Mouse (Mus musculus): ENCODE results near the gene Clec1b. TPM values are rescaled to one million over a fixed set of nuclear protein-coding genes. Genes with fewer than 3 reads are reported as not detected.

Gene Clec1b
- total RNA-seq (2021) = under 1 TPM in 1 of 2 experiments, not detected in 1; 0.59 TPM

GRCm38 (mm10) chr6:129396997-129397396 is at the start of gene Clec1b:
TSS of gene Clec1b (plus strand) at chr6:129397297.
- intact Hi-C loops (cut with DNase I) = loop anchor here (10.0 kb wide), 1 partner anchor 1958 kb away; the partner anchor contains the start of gene Styk1
- DNase-seq (ENCODE audit: low spot score in 2 of 2) = no peak

DNA sequence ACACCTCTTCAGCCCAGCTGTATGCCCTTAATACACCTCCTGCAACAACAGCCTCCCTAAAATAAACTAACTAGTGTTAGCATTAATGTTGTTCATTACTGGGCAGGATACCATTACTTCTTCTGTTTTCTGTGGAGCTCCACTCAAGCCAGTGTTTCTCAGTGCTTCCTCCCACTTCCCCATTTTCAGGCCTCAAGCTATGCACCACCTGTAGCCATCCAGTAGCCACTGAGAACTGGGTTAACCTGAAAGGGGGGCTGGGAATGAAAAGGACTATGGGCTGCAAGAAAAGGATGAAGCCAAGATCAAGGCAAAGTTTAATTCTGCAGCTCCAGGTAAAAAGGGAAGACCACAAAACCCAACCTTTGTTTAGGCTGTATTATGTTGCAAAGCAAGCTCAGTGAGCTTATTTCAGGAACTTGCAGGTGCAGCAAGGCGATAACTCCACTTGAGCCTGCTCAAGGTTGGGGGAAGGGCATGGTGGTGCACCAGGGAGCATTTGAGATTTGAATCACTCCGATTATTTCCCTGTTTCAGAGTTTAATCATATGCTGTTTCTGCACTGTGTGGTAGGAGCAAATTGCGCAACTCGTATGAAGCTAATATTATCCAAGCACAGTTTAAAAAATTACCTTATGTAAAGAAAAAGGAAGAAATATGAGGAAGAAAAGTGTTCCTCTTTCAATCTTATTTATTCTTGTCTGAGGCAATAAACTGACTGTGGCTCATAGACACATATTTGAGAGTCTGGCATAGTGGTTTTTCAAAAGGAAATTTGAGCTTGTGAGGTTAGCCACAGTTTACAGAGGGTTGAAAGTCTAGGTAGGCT is 47.4 kb upstream of the Clec1b start:
- intact Hi-C loops (cut with DNase I) = no loop called here
- DNase-seq (ENCODE audit: low spot score in 2 of 2) = no peak

DNA sequence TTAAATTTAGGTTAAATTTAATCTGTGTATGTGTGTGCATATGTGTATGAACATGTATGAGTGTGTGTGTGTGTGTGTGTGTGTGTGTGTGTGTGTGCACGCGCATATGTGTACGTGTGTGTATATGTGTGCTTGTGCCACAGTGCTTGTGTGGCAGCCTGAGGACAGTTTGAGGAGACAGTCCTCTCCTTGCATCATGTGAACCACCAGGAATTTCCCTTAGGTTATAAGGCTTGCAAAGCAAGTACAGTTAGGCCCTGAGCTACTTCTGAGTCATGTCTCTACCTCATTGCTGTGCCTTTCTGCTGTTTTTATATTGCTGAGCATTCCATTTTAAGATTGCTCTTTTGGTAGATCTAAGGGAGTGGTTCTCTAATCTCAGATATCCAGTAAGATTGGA is 46.0 kb upstream of the Clec1b start:
- intact Hi-C loops (cut with DNase I) = no loop called here
- DNase-seq (ENCODE audit: low spot score in 2 of 2) = no peak

DNA sequence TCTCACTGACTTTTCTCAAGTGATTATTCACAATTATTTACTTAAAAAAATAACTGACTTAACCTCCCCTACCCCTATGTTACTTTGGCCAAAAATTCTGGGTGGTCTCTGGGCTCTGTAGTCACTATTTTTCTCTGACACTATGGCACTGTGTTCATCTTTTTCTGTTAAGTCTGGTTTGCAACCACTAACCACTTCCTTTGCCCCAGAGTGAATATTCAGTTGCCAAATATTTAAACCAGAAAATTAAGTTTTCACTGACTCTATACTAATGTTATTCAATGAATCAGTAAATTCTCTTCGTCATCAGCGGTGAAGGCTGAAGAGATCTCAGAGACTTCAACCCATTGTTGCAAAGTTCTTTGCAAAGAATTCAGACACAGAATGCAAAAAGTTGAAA is 41.3 kb upstream of the Clec1b start:
- intact Hi-C loops (cut with DNase I) = no loop called here

GRCm38 (mm10) chr6:129356430-129356829 is 40.7 kb upstream of the Clec1b start:
- DNase-seq (ENCODE audit: low spot score in 2 of 2) = no peak
- intact Hi-C loops (cut with DNase I) = no loop called here

More for the DNA sequence above, 41.3 kb upstream of the Clec1b start:
- DNase-seq (ENCODE audit: low spot score in 2 of 2) = no peak

DNA sequence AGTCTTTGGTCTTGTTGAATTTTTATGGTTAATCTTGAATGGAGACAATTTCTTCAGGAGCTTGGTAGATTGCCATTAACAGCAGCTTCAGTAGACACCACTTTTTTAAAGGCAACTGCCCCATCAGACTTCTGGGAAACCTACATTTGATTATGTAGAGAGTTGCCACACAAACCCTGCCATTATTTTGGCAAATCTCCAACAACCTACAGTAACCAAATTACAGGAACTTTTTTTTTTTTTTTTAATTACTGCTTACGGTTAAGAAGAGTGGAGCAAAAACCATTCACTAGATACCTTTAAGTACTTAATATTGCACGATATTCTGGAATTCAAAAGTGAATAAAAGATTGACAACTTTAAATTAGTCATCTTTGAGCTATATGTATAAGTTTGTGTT is 37.6 kb upstream of the Clec1b start:
- DNase-seq (ENCODE audit: low spot score in 2 of 2) = no peak
- intact Hi-C loops (cut with DNase I) = no loop called here

GRCm38 (mm10) chr6:129363942-129364341 is 33.2 kb upstream of the Clec1b start:
- DNase-seq (ENCODE audit: low spot score in 2 of 2) = no peak
- intact Hi-C loops (cut with DNase I) = loop anchor here (2.0 kb wide), 1 partner anchor 29 kb away; no protein-coding TSS in a partner anchor

- peak in 1 of 2 experiments; percentile 8 for DNase-seq (ENCODE audit: low spot score in 2 of 2)
Observed at GRCm38 (mm10) chr6:129365959-129366359, 31.1 kb upstream of the Clec1b start.

GRCm38 (mm10) chr6:129369374-129370132 is 27.5 kb upstream of the Clec1b start:
- intact Hi-C loops (cut with DNase I) = loop anchor here (5.0 kb wide), 1 partner anchor 517 kb away; no protein-coding TSS in a partner anchor
- DNase-seq (ENCODE audit: low spot score in 2 of 2) = no peak

More at GRCm38 (mm10) chr6:129365959-129366359, 31.1 kb upstream of the Clec1b start:
- intact Hi-C loops (cut with DNase I) = loop anchor here (2.0 to 5.0 kb wide), 2 partner anchors 103 to 514 kb away; no protein-coding TSS in a partner anchor

DNA sequence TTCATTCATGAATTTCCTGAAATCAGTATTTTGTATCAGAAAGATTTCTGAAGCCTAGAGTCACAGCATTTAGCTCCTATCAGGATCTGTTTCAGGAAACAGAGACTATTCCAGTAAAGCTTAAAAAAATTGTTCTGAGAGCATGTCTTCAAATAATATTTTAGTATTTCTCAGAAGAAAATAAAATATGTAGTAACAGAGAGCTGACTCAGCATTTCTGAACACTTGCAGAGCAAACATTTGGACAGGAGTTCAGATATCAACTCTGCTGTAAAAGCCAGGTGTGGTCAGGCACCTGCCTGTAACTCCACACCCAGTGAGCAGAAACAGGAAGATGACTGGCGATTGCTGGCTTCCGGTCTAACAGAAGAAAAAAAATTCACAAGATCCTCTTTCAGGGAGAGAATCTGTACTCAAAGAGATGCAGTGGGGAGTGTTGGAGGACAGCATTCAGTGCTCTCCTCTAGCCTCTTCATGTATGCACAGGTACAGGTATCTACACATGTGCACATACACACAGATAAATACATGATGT is 22.1 kb upstream of the Clec1b start:
- intact Hi-C loops (cut with DNase I) = no loop called here
- no peak for DNase-seq (ENCODE audit: low spot score in 2 of 2)

GRCm38 (mm10) chr6:129380454-129380853 is 16.6 kb upstream of the Clec1b start:
- intact Hi-C loops (cut with DNase I) = no loop called here
- DNase-seq (ENCODE audit: low spot score in 2 of 2) = no peak

DNA sequence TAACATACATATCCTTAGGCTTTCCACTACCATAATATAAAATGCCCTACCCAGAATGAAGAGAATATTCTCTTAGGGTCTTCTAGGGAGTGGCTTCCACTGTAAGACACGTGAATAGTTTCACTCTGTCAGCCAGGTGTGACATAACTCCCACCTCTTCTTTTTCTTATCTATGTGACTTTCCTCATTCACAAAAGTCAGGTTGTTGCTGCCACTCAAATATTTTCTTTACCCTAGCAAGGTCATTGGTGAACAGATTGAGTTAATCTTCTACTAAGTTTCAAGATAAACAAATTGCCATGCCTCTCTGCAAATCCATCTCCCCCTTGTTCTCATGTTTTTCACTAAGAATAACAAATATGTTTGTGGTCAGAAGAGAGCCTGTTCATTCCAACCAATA is 15.4 kb upstream of the Clec1b start:
- no peak for DNase-seq (ENCODE audit: low spot score in 2 of 2)
- intact Hi-C loops (cut with DNase I) = no loop called here

- DNase-seq (ENCODE audit: low spot score in 2 of 2) = no peak
- intact Hi-C loops (cut with DNase I) = no loop called here
Observed at GRCm38 (mm10) chr6:129383466-129383865, 13.6 kb upstream of the Clec1b start.

- no peak for DNase-seq (ENCODE audit: low spot score in 2 of 2)
- intact Hi-C loops (cut with DNase I) = no loop called here
Observed at GRCm38 (mm10) chr6:129385000-129385399, 12.1 kb upstream of the Clec1b start.

- DNase-seq (ENCODE audit: low spot score in 2 of 2) = no peak
- intact Hi-C loops (cut with DNase I) = no loop called here
Observed at GRCm38 (mm10) chr6:129385774-129386173, 11.3 kb upstream of the Clec1b start, which contains the start of gene Clec12b. TSS of gene Clec12b (minus strand) at chr6:129385874.

DNA sequence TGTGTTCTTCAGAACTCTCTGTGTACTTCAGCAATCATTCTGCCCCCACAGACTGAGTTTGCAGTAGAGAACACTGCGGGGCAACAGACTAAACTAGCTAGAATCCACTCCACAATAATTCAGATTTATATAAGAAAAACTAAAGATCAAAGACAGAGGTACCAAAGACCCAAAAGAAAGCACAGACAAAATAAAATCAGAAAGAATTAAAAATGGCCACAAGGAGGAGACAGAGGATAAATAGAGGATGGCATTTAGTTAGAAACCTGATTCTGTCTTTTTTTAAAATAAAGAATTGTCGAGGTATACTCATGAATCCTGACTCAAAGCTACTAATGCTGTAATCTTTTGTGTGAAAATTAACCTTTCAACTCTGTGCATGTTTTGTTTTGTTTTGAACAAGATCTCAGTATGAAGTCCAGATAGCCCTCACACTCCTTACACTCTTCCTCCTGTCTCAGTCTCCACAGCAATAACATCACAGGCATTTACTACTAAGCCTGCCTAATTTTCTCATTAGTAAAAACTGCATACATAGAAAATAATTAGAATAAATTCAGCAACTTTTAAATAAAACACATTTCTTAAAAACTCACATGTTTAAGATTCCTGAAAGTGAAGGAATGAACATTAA is 3.9 kb upstream of the Clec1b start:
- intact Hi-C loops (cut with DNase I) = loop anchor here (1.0 to 10.0 kb wide), 3 partner anchors 84 to 1962 kb away; partner anchors contain the start of gene Styk1
- no peak for DNase-seq (ENCODE audit: low spot score in 2 of 2)

- DNase-seq (ENCODE audit: low spot score in 2 of 2) = no peak
- intact Hi-C loops (cut with DNase I) = loop anchor here (1.0 to 10.0 kb wide), 4 partner anchors 83 to 1961 kb away; partner anchors contain the start of gene Styk1
Observed at GRCm38 (mm10) chr6:129393732-129394131, 3.4 kb upstream of the Clec1b start.

DNA sequence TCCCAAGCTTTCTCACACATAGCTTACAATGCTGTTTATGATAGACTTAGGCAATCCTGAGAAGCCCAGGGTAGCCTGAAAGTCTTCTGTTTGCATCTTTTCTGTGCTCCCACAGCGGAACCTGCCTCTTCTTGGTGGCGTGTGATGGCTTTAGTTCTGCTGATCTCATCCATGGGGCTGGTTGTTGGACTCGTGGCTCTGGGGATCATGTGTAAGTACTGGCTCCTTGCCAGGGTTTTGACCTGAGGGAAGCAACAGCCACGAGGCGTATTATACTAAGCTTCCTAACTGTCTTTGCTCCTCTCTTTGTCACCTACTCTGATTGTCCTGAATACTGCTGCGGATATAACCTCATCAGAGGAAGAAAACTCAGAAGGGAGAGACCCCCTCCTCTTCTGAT is 2.8 kb downstream of the Clec1b start:
- intact Hi-C loops (cut with DNase I) = loop anchor here (10.0 kb wide), 1 partner anchor 1955 kb away; the partner anchor contains the start of gene Styk1

GRCm38 (mm10) chr6:129402404-129402803 is 5.3 kb downstream of the Clec1b start:
- DNase-seq (ENCODE audit: low spot score in 2 of 2) = no peak
- intact Hi-C loops (cut with DNase I) = no loop called here

More for the DNA sequence above, 2.8 kb downstream of the Clec1b start:
- DNase-seq (ENCODE audit: low spot score in 2 of 2) = no peak
